Mouse (Mus musculus) testis, postnatal 10 days (tissue): ENCODE results near the gene Aph1b.

Experiments used
- DNase-seq: peaks from one replicate; pipeline ENCODE4 v3.0.0; 2021; ENCODE audit warnings: low spot score

Aph1b gene

GRCm38 (mm10) chr9:66739516-66739915 lies 55.8 kb downstream of the Aph1b start:
- no peak for DNase-seq

- no peak for DNase-seq
Observed at GRCm38 (mm10) chr9:66736551-66736950, 58.7 kb downstream of the Aph1b start.

GRCm38 (mm10) chr9:66736016-66736415 lies 59.3 kb downstream of the Aph1b start:
- no peak for DNase-seq

GRCm38 (mm10) chr9:66735122-66735521 lies 60.2 kb downstream of the Aph1b start:
- no peak for DNase-seq

- no peak for DNase-seq
Observed at GRCm38 (mm10) chr9:66734568-66734967, 60.7 kb downstream of the Aph1b start.

- peak; percentile 54 for DNase-seq
Observed at GRCm38 (mm10) chr9:66732791-66733691, 62.2 kb downstream of the Aph1b start.

- DNase-seq = no peak
Observed at GRCm38 (mm10) chr9:66731284-66731683, 64.0 kb downstream of the Aph1b start.

GRCm38 (mm10) chr9:66730556-66730955 lies 64.7 kb downstream of the Aph1b start:
- no peak for DNase-seq

- DNase-seq = no peak
Observed at GRCm38 (mm10) chr9:66727333-66727732, 68.0 kb downstream of the Aph1b start.

- no peak for DNase-seq
Observed at GRCm38 (mm10) chr9:66725591-66725990, 69.7 kb downstream of the Aph1b start.
